In the genomic region with DNA sequence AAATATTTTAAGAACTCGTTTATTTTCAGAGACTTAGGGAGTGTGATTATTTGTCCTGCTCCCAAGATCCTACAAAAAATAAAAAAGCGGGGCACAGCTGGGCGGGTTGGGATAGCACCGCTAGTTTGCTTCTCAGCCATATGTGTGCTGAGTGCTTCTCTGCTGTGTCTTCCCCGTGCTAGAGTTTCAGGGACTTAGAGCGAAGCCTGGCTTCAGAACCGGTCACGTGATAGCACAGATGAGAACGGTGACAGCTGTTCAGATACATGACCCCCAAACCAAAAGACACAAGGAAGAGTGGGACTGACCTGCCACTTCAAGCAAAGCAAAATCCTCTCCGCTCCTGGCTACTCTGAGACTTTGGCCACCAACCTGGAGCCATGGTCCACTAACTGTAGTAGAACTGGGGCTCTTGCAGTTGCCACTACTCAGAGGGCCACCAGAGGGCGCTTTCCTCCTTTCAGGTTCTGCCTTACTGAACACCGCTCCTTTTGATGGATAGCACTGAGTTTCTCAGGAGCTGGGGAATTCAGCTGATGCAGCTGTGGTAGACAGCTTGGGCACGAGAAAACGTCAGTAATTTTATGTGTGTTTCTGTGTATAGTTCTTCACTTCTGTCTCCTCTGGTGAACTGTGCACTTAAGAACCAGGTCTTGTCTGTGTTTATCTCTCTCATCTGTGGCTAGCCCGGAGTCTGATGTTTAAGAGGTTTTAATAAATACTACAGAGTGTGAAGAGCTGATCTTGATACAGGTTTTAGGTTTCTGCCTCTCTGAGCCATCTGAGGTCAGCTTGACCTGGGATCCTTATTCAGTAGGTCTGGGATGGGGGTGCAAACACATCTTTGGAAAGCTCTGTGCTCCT, we compare ENCODE assay signal across 8 mouse cellular contexts.
DNase-seq lines count a peak whose midpoint lies in the region; ATAC-seq lines count a peak whose summit lies in the region.

No protein-coding gene starts in this region.

- H3K4me2 ChIP-seq in hindbrain, embryonic 14.5 days (replicated peaks), result peak overlapping the region; percentile 20; the same call in 1 of the 2 replicates

- H3K27me3 ChIP-seq in hindbrain, embryonic 14.5 days (ENCODE audit: control insufficient read depth, insufficient read depth, low read length), result no peaks in the 10 kb centered on the region

- ATAC-seq in hindbrain, embryonic 14.5 days (ENCODE audit: low FRiP score), result peak; percentile 92

- H3K9ac ChIP-seq in hindbrain, embryonic 14.5 days, result no peak overlapping the region

- H3K36me3 ChIP-seq in hindbrain, embryonic 14.5 days (replicated peaks; ENCODE audit: control insufficient read depth, insufficient read depth), result no peaks in the 10 kb centered on the region

- WGBS in hindbrain, embryonic 14.5 days, result 59% methylated on average over 15 of the region's 15 CpGs

- H3K4me1 ChIP-seq in hindbrain, embryonic 14.5 days (replicated peaks; ENCODE audit: control insufficient read depth, insufficient read depth, low read length), result peaks cover 9% of the 10 kb centered on the region; the same call in 1 of the 2 replicates

- no peaks in the 10 kb centered on the region for H3K9me3 ChIP-seq in hindbrain, embryonic 14.5 days (ENCODE audit: control insufficient read depth, low read length)

- H3K27ac ChIP-seq in hindbrain, embryonic 14.5 days, result no peak overlapping the region

- peak; percentile 78 for DNase-seq in R1 (ENCODE audit: low read depth, low spot score)
- peak; percentile 88 to 94 for DNase-seq in cerebellum, postnatal 25 days
- DNase-seq in frontal cortex, postnatal 36 days (ENCODE audit: low spot score in 2 of 2), result peak; percentile 82 to 89
- DNase-seq in hindbrain, embryonic 14.5 days (ENCODE audit: low spot score), result peak; percentile 91
- peak; percentile 73 to 91 for DNase-seq in layer of hippocampus, postnatal 25 days (ENCODE audit: extremely low spot score in 1 of 2, low spot score in 1 of 2)
- DNase-seq in lung, postnatal 14 days, result peak; percentile 87
- DNase-seq in retina, postnatal 1 day, result peak; percentile 86
- DNase-seq in thymus, postnatal 4 days, result peak; percentile 84

- no peak overlapping the region for H3K4me3 ChIP-seq in hindbrain, embryonic 14.5 days (replicated peaks; ENCODE audit: low read length)
